Mouse (Mus musculus) heart, adult 2 months (tissue): Measurements from ENCODE around the gene Sult2a2.
"Not testable (repeated sequence)": the region's sequence is repeated elsewhere in the genome, so short reads cannot be mapped to it uniquely, and the experiment has no call there.

Experiments used
- CTCF ChIP-seq: fragments of 200-600 bp; IDR thresholded peaks from 2 replicates; pipeline ENCODE4 v1.8.1; 2022; ENCODE audit warnings: antibody characterized with exemption, mild to moderate bottlenecking, moderate library complexity
- EP300 ChIP-seq: fragments of 200-500 bp; IDR thresholded peaks from 2 replicates; pipeline ENCODE4 v1.6.1; 2011; ENCODE audit warnings: low read depth, low read length, control low read depth; ENCODE audit not compliant: insufficient read depth
- POLR2A ChIP-seq: fragments of 200-500 bp; IDR thresholded peaks from 2 replicates; pipeline ENCODE4 v1.6.1; 2011; ENCODE audit warnings: mild to moderate bottlenecking, low read depth, low read length, control low read depth; ENCODE audit not compliant: insufficient read depth

- not testable (repeated sequence) for TF ChIP-seq CTCF, POLR2A, EP300
These were observed at the start of gene Sult2a2 for GRCm38 (mm10) chr7:13733205-13733604.
